Mouse (Mus musculus): ENCODE results near the gene Faap100. TPM values are rescaled to one million over a fixed set of nuclear protein-coding genes. Genes with fewer than 3 reads are reported as not detected.
"Not testable (repeated sequence)": the region's sequence is repeated elsewhere in the genome, so short reads cannot be mapped to it uniquely, and the experiment has no call there.

Gene Faap100
- 47.3 and 47.4 TPM in 2 replicates for polyA plus RNA-seq (2016; fragmentation: Nextera tagmentation; extraction: Ambion mirVana)

- WGBS: 10% methylated on average over 53 of the region's 54 CpGs
- no peaks in the 10 kb centered on the region for H3K9me3 ChIP-seq
- H3K4me1 ChIP-seq: peaks cover 24% of the 10 kb centered on the region
- H3K4me3 ChIP-seq (replicated peaks): peak within 1 kb of the TSS; percentile 88
- peak within 1 kb of the TSS; percentile 76 for H3K27ac ChIP-seq
- H3K9ac ChIP-seq: peak within 1 kb of the TSS; percentile 85
- peak within 1 kb of the TSS; percentile 99 for H3K4me2 ChIP-seq
- ATAC-seq (ENCODE audit: low FRiP score): peak; percentile 91
- no peaks in the 10 kb centered on the region for H3K27me3 ChIP-seq
- H3K36me3 ChIP-seq (replicated peaks): peaks cover 69% of the 10 kb centered on the region
These were observed at the start of gene Faap100 for GRCm38 (mm10) chr11:120378611-120379540. Gene Faap100 (minus strand): TSS chr11:120378764.

- Histone ChIP-seq H3K4me3 (replicated peaks) (no peak overlapping the region), H3K4me1 (no peaks in the 10 kb centered on the region), H3K9me3 (no peaks in the 10 kb centered on the region), H3K27me3 (no peaks in the 10 kb centered on the region), H3K27ac (no peak overlapping the region), H3K4me2 (no peak overlapping the region), H3K9ac (no peak overlapping the region), H3K36me3 (replicated peaks) (peaks cover 63% of the 10 kb centered on the region)
- no peak for ATAC-seq (ENCODE audit: low FRiP score)
- WGBS: 91% methylated on average over 3 of the region's 3 CpGs
These were observed 48.2 kb upstream of the Faap100 start for GRCm38 (mm10) chr11:120426727-120427126.

DNA sequence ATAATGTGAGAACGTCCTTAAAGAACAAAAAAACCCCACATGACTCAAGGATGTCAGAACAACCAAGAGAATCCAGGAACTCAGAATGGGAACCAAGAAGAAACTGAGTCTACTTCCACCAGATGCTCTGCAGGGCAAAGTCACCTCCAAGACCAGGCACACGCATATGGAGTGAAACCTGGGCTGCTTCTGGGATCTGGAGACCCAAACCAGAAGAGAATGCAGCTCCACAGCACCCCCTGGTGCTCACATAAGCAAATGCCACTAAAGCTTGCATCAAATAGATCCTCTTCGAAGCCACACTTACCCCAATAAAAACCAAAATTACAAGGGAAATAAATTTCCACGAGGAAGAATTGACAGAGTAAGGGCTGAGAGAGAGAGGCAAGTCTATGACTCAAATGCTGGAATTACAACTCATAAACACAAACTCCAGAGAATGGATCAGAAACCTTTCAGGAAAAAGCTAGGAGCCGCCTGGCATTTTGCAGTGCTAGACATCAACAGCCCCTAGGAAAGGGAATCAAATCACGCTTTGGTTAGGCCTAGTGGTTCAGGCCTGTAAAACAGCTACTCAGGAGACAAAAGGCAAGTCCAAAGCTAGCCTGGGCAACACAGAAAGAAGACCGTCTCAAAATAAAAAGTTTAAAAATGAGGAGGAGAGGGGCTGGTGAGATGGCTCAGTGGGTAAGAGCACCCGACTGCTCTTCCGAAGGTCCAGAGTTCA, 45.2 kb upstream of the Faap100 start:
- H3K4me3 ChIP-seq (replicated peaks): no peak overlapping the region
- no peak overlapping the region for H3K9ac ChIP-seq
- 69% methylated on average over 9 of the region's 9 CpGs for WGBS
- no peak overlapping the region for H3K27ac ChIP-seq
- H3K4me2 ChIP-seq: no peak overlapping the region
- H3K27me3 ChIP-seq: no peaks in the 10 kb centered on the region
- no peaks in the 10 kb centered on the region for H3K4me1 ChIP-seq
- ATAC-seq (ENCODE audit: low FRiP score): no peak
- no peaks in the 10 kb centered on the region for H3K9me3 ChIP-seq
- peaks cover 83% of the 10 kb centered on the region for H3K36me3 ChIP-seq (replicated peaks)

DNA sequence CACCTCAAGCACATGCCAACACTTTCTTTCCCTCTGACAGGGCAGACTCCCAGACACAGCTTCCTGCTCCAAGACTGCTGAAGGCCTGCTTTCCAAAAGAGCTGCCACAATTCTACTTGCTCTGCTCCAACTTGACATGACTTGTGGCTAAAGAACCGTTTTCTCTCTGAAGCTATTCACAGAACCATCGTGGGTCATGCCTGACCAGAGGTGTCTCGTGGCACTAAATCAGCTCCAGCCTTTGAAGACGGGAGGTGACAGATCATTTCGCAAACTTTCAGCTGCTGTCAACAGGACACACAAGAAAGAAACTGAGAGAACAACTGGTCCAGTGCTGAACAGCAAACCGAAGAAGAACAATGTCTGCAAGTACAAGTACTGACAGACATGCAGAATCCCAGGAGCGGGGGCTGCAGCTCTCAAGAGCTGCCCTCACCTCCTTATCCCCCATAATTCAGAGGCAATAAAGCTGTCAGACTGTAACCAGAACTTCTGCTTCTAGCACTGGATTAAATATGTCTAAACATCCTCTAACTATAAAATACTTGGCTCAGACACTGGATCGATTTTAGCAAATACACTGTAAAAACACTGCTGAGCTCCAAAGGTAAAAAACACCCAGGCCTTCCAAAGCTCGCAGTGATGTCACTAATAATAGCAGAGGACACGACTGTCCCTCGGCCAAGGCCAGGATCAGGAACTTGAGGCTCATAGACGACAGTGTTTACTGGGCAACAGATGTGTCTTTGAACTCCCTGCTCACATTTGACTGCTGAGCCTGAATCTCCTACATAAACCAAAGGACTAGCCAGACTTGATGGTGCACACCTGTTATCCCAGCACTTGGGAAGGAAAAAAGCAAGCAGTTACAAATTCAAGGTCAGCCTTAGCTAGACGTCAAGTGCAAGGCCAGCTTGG, 44.3 kb upstream of the Faap100 start:
- Histone ChIP-seq H3K27ac (no peak overlapping the region), H3K9me3 (no peaks in the 10 kb centered on the region), H3K27me3 (no peaks in the 10 kb centered on the region), H3K36me3 (replicated peaks) (peaks cover 83% of the 10 kb centered on the region), H3K9ac (no peak overlapping the region), H3K4me1 (no peaks in the 10 kb centered on the region), H3K4me3 (replicated peaks) (no peak overlapping the region), H3K4me2 (no peak overlapping the region)
- WGBS: 94% methylated on average over 13 of the region's 13 CpGs
- no peak for ATAC-seq (ENCODE audit: low FRiP score)

GRCm38 (mm10) chr11:120418592-120418991, 40.0 kb upstream of the Faap100 start:
- Histone ChIP-seq H3K9me3 (no peaks in the 10 kb centered on the region), H3K27me3 (no peaks in the 10 kb centered on the region), H3K27ac (no peak overlapping the region), H3K4me3 (replicated peaks) (no peak overlapping the region), H3K4me2 (no peak overlapping the region), H3K36me3 (replicated peaks) (peaks cover 90% of the 10 kb centered on the region), H3K9ac (no peak overlapping the region), H3K4me1 (no peaks in the 10 kb centered on the region)
- no peak for ATAC-seq (ENCODE audit: low FRiP score)
- 96% methylated on average over 1 of the region's 1 CpGs for WGBS

DNA sequence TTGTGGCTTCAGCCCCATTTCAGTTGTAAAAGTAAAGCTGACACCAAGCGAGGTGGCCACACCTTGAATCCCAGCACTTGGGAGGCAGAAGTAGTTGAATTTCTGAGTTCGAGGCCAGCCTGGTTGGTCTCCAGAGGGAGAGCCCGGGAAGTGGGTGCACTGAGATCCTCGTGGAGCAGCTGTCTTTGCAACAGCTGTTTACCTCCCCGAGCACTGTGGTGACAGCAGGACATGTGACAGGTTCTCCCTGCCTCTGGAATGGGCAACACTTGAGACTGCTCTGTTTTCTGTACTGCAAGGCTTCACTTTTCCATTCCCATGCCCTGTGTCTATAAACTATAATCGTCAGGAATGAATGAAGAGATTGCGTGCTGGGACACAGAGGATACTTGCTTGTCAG, 39.3 kb upstream of the Faap100 start:
- Histone ChIP-seq H3K4me1 (no peaks in the 10 kb centered on the region), H3K9ac (no peak overlapping the region), H3K4me2 (no peak overlapping the region), H3K9me3 (no peaks in the 10 kb centered on the region), H3K27ac (no peak overlapping the region), H3K36me3 (replicated peaks) (peaks cover 93% of the 10 kb centered on the region), H3K4me3 (replicated peaks) (no peak overlapping the region), H3K27me3 (no peaks in the 10 kb centered on the region)
- ATAC-seq (ENCODE audit: low FRiP score): no peak
- WGBS: 94% methylated on average over 7 of the region's 7 CpGs

- not testable (repeated sequence) for H3K4me3 ChIP-seq (replicated peaks); H3K4me2 ChIP-seq; H3K9ac ChIP-seq; H3K27me3 ChIP-seq; H3K9me3 ChIP-seq; ATAC-seq (ENCODE audit: low FRiP score); H3K27ac ChIP-seq; H3K4me1 ChIP-seq
- WGBS: 97% methylated on average over 8 of the region's 10 CpGs
- H3K36me3 ChIP-seq (replicated peaks): peaks cover 95% of the 10 kb centered on the region
These were observed 35.1 kb upstream of the Faap100 start for GRCm38 (mm10) chr11:120413621-120414020.

GRCm38 (mm10) chr11:120406445-120406844, 27.9 kb upstream of the Faap100 start:
- Histone ChIP-seq H3K9ac (no peak overlapping the region), H3K4me3 (replicated peaks) (no peak overlapping the region), H3K9me3 (no peaks in the 10 kb centered on the region), H3K27me3 (no peaks in the 10 kb centered on the region), H3K27ac (no peak overlapping the region), H3K36me3 (replicated peaks) (peaks cover 94% of the 10 kb centered on the region), H3K4me1 (no peaks in the 10 kb centered on the region), H3K4me2 (no peak overlapping the region)
- WGBS: 93% methylated on average over 1 of the region's 1 CpGs
- no peak for ATAC-seq (ENCODE audit: low FRiP score)

GRCm38 (mm10) chr11:120405867-120406266, 27.3 kb upstream of the Faap100 start:
- no peak overlapping the region for H3K27ac ChIP-seq
- H3K27me3 ChIP-seq: no peaks in the 10 kb centered on the region
- 94% methylated on average over 3 of the region's 3 CpGs for WGBS
- H3K9me3 ChIP-seq: no peaks in the 10 kb centered on the region
- H3K4me1 ChIP-seq: no peaks in the 10 kb centered on the region
- no peak overlapping the region for H3K4me3 ChIP-seq (replicated peaks)
- ATAC-seq (ENCODE audit: low FRiP score): no peak
- no peak overlapping the region for H3K9ac ChIP-seq
- H3K36me3 ChIP-seq (replicated peaks): peaks cover 94% of the 10 kb centered on the region
- H3K4me2 ChIP-seq: no peak overlapping the region

DNA sequence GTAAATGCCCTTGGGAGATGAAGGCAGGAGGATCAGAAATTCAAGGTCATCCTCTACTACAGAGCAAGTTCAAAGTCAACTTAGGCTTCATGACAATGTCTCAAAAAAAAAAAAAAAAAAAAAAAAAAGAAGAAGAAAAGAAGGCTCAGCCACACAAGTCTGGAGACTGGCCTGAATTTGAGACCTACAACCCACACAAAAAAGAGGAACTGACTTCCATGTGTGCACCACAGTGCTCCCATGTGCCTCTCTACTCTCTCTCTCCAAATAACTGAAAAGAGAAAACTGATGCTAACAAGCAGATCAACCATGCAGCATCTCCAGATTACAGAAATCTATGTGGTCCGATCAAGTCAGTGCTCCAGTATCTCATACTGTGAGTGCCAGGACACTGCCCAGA, 26.2 kb upstream of the Faap100 start:
- Histone ChIP-seq H3K27ac (no peak overlapping the region), H3K9me3 (no peaks in the 10 kb centered on the region), H3K4me2 (no peak overlapping the region), H3K36me3 (replicated peaks) (peaks cover 94% of the 10 kb centered on the region), H3K27me3 (no peaks in the 10 kb centered on the region), H3K9ac (no peak overlapping the region), H3K4me1 (no peaks in the 10 kb centered on the region), H3K4me3 (replicated peaks) (no peak overlapping the region)
- 97% methylated on average over 1 of the region's 1 CpGs for WGBS
- ATAC-seq (ENCODE audit: low FRiP score): no peak

DNA sequence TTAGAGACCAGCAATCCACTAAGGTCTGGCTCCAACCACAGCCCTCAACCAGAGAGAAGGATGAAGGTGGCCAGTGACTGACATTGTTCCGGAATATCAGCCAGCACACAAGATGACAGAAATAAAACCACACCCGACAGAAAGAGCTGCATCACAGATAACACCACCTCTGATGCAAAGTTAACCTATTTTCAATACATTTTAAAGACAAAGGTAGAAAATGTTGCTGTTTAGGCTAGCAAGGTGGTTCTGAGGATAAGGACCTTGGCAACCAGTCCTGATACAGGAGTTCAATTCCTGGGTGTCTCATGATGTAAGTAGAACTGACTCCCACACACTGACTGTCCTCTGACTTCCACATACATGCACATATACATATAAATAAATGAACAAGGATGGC, 20.8 kb upstream of the Faap100 start:
- no peak overlapping the region for H3K9ac ChIP-seq
- no peaks in the 10 kb centered on the region for H3K9me3 ChIP-seq
- no peak overlapping the region for H3K4me2 ChIP-seq
- no peaks in the 10 kb centered on the region for H3K27me3 ChIP-seq
- H3K36me3 ChIP-seq (replicated peaks): peaks cover 80% of the 10 kb centered on the region
- H3K4me3 ChIP-seq (replicated peaks): no peak overlapping the region
- WGBS: 96% methylated on average over 2 of the region's 2 CpGs
- H3K4me1 ChIP-seq: no peaks in the 10 kb centered on the region
- H3K27ac ChIP-seq: no peak overlapping the region
- no peak for ATAC-seq (ENCODE audit: low FRiP score)

- no peak for ATAC-seq (ENCODE audit: low FRiP score)
- no peak overlapping the region for H3K4me2 ChIP-seq
- no peaks in the 10 kb centered on the region for H3K9me3 ChIP-seq
- 81% methylated on average over 2 of the region's 2 CpGs for WGBS
- no peak overlapping the region for H3K27ac ChIP-seq
- no peaks in the 10 kb centered on the region for H3K4me1 ChIP-seq
- no peak overlapping the region for H3K4me3 ChIP-seq (replicated peaks)
- peaks cover 77% of the 10 kb centered on the region for H3K36me3 ChIP-seq (replicated peaks)
- H3K27me3 ChIP-seq: no peaks in the 10 kb centered on the region
- H3K9ac ChIP-seq: no peak overlapping the region
These were observed 19.0 kb upstream of the Faap100 start for GRCm38 (mm10) chr11:120397602-120398001.
